ENCODE assay signal across 10 mouse cellular contexts in the genomic region with DNA sequence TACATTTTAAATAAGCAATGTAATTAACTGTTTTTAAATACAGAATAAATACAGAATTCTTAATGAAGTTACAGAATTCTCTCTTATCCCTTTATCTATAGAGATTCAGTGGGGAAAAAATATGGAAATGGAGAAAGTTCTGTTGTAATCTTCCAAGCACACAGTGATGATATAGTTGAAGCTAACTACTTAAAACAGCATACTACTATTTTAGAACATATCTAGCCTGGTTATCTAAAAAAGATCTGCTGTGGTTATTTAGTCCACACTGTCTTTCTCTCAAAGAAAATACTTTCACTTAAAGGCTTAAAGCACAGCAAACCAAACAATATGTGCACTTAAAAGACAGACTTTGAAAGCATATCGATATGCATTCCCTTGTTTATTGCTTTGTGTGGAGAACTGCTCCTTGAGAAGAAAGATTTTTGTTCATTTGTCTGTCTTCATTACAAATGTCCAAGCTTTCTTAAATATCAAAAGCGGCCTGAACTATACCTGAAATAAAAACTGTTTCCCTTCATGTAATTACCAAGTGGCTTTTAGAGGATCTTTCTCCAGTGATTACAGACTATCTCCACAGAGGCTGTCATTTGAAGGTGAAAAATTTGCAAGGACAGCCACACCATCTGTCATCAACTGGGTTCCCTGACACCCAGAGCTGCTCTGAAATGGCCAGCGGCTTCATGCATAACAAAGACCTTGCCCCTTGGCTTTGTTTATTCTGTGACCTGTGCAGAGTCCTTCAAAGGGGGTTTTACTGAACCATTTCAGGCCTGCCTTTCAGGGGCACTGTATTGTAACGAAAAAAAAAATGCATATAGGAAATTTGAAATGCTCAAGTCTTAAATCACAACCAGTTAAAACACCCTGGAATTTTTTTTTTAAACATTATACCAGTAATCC.
DNase-seq lines count a peak whose midpoint lies in the region; ATAC-seq and TF ChIP-seq lines count a peak whose summit lies in the region.
"Had no signal": no experiment of that assay in that cellular context is flagged by ENCODE, and none has a peak within 500 bp of the region (broad histone marks: within the 10 kb centered on the region; RNA-seq: fewer than 3 reads in every experiment).

No protein-coding gene starts in this region.

- ATAC-seq in neural tube, embryonic 15.5 days (ENCODE audit: low FRiP score) = no peak
- ATAC-seq in hindbrain, postnatal 0 days = peak; percentile 89

- H3K36me3 ChIP-seq in neural tube, embryonic 15.5 days = no peaks in the 10 kb centered on the region
- H3K36me3 ChIP-seq in hindbrain, postnatal 0 days (ENCODE audit: insufficient read depth, low read length) = no peaks in the 10 kb centered on the region

- H3K4me3 ChIP-seq in neural tube, embryonic 15.5 days (replicated peaks) = no peak overlapping the region
- H3K4me3 ChIP-seq in hindbrain, postnatal 0 days (ENCODE audit: low read length) = no peak overlapping the region

- H3K4me1 ChIP-seq in neural tube, embryonic 15.5 days = peaks cover 3% of the 10 kb centered on the region; the same call in 1 of the 2 replicates
- no peaks in the 10 kb centered on the region for H3K4me1 ChIP-seq in hindbrain, postnatal 0 days (ENCODE audit: insufficient read depth, low read length)

- no peak for TF ChIP-seq CTCF in hindbrain, postnatal 0 days (IDR thresholded peaks at IDR 0.05; ENCODE audit: low read depth)

- 7% methylated on average over 4 of the region's 4 CpGs for WGBS in neural tube, embryonic 15.5 days
- 9% methylated on average over 4 of the region's 4 CpGs for WGBS in hindbrain, postnatal 0 days

- no peak overlapping the region for H3K27ac ChIP-seq in neural tube, embryonic 15.5 days (replicated peaks)
- H3K27ac ChIP-seq in hindbrain, postnatal 0 days = peak overlapping the region; percentile 41; the same call in 1 of the 2 replicates

- no peak overlapping the region for H3K4me2 ChIP-seq in neural tube, embryonic 15.5 days
- H3K4me2 ChIP-seq in hindbrain, postnatal 0 days (ENCODE audit: low read depth, low read length) = no peak overlapping the region

- H3K9me3 ChIP-seq in neural tube, embryonic 15.5 days (replicated peaks) = no peaks in the 10 kb centered on the region
- no peaks in the 10 kb centered on the region for H3K9me3 ChIP-seq in hindbrain, postnatal 0 days (ENCODE audit: low read length)

- peak; percentile 20 for DNase-seq in neural tube, embryonic 10.5 days (ENCODE audit: extremely low spot score, low spot score)
- DNase-seq in embryo, embryonic 9.5 days (ENCODE audit: extremely low spot score) = peak; percentile 60
- peak; percentile 72 for DNase-seq in hindbrain, postnatal 0 days (ENCODE audit: low spot score)
- no peak for DNase-seq in urinary bladder, postnatal 36 days (ENCODE audit: low spot score in 2 of 2)
- DNase-seq in right cerebral cortex, postnatal 10 days (ENCODE audit: low spot score in 2 of 2) = no peak
- no peak for DNase-seq in gastrocnemius, postnatal 25 days
- DNase-seq in ovary, adult 18-20 months (ENCODE audit: low spot score) = no peak
- DNase-seq: layer of hippocampus, adult 9-11 months; thymus, postnatal 4 days had no signal

- no peak overlapping the region for H3K9ac ChIP-seq in neural tube, embryonic 15.5 days (replicated peaks)
- no peak overlapping the region for H3K9ac ChIP-seq in hindbrain, postnatal 0 days (replicated peaks; ENCODE audit: low read length)

- H3K27me3 ChIP-seq in neural tube, embryonic 15.5 days (replicated peaks) = no peaks in the 10 kb centered on the region
- no peaks in the 10 kb centered on the region for H3K27me3 ChIP-seq in hindbrain, postnatal 0 days (ENCODE audit: insufficient read depth, low read length)

Comparison
In these comparisons a context has a peak if more than half of its experiments do, and no peak if none do; other contexts are left out.
1. DNase-seq: peak in neural tube, embryonic 10.5 days (single experiment), embryo, embryonic 9.5 days (single experiment) and hindbrain, postnatal 0 days (single experiment); none in urinary bladder, postnatal 36 days (0 of 2), right cerebral cortex, postnatal 10 days (0 of 2), gastrocnemius, postnatal 25 days (single experiment) and ovary, adult 18-20 months (single experiment).